Mouse (Mus musculus) fibroblast of lung, adult 2 months (primary cell): ENCODE results near the gene Agbl1.

Source experiments
- DNase-seq: peaks from one replicate; pipeline ENCODE4 v3.0.0-alpha.2; 2011; ENCODE audit warnings: low read depth

Agbl1 gene

DNA sequence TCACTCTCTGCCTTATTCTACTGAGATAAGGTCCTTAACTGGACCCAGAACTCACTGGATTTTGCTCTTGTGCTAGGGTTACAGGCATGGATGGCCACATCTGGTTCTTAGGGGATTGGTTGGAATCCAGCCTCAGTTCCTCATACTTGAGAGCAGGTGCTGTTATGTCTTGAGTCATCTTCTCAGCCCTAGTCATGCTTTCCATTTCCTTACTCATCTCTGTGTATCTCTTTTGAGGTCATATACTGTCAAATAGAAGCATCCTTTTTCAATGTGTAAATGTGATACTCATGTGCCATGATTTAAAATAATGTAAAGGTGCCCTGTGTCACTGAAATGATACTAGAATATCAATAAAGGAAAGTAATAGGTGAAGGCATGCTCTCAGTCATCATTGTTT, 705.5 kb downstream of the Agbl1 start:
- DNase-seq: no peak

DNA sequence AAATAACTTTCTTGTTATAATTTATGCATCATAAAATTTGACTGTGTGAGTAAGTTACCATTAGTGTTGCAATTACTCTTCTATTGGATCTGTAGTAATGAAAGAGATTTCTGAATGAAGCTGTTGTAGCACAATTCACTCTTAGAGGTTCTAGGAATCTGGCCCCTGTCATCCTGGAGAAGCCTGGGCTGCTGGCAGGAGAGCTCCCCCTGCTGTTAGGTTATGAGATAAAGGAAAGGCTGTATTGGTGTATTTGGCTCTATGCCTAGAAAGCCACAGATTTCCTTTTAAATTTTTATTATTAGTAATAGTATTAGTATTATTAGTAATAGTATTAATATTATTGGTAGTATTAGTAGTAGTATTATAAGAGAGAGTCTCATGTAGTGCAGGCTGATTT, 711.8 kb downstream of the Agbl1 start:
- DNase-seq: no peak

DNA sequence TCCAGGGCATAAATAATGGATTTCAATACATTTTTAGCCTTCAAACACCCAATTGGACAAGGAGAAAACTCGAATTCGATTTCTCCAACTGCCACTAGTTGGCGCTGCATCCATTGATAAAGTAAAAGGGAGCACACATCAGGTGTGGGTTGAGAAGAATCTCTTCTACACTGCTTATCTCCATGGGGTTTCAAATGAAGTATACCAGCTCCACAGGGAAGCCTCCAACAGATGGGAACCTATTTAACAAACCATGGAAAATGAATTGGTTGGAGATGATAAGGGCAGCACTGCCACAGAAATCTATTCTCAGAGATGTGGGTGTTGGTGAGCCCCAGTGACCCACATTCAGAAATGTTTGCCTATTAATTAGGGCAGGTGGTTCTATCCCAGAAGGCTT, 741.6 kb downstream of the Agbl1 start:
- DNase-seq: no peak

DNA sequence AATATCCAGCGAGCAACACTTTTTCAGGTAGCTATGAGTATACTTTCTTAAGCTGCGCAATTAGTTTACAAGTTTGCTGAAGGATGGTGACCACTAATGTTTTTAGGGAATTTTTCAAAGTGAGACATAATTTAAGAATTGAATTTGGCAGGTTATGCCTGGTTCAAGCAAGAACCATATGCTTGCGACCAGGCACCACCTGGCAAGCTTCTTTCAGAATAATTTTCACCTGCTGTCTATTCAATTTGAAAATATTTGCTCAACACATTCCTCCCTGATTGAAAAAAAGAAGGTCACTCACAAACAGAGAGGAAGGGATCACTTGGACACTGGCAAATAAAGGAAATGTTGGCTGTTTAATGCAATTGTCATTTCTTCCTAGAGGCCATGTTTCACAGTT, 779.9 kb downstream of the Agbl1 start:
- DNase-seq: no peak

DNA sequence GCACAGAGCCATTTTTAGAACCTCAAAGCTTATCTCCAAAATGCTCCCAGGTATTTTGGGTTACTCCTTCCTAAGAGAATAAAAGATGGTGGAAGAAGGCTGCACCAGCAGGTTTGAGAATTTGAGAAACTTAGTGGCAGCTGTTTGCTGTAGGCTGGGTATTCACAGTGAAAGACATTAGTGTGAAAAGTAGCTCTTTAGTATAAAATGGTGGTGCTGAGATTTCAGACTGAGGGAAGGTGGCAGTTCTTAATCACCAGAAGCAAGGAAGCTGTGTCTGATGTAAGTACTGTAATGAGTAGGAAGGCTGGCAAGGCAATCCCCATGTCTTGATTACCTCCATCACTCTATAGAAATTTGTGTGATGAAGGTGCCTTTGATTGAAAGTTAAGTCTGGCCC, 799.3 kb downstream of the Agbl1 start:
- no peak for DNase-seq

DNA sequence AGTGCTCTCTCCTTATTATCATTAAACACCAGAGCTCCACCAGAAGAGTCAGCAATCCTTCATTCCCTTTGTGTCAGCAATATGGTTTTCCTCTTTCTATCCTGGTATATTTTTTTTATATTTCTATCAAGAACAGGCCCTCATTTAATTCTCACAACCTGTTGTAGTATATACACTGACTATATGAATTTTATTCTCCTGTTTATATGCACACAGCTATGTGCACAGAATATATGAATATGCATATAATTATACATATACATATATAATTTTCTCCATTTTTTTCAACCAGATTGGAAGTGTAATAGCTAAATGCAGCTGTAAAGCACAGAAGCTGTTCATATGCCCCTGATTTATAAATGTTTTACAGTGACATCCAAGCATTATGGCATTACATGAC, 846.3 kb downstream of the Agbl1 start:
- no peak for DNase-seq

DNA sequence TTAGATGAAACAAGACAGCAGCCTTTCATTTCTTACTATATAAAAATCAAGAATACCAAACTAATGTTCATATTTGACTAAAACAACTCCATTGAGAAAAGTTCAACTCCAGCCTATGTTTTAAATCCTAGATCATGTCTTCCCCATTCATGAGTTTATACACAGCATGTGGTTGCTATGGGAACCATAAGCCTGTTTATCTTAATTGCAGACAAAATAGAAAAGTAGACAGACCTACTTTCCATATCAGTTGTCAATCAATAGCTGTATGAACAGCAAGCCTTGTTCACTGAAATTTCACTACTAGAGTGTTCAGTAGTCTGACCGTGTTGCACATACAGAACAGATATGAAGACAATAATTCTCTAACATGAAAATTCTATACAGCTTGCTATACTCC, 857.6 kb downstream of the Agbl1 start:
- DNase-seq: no peak

DNA sequence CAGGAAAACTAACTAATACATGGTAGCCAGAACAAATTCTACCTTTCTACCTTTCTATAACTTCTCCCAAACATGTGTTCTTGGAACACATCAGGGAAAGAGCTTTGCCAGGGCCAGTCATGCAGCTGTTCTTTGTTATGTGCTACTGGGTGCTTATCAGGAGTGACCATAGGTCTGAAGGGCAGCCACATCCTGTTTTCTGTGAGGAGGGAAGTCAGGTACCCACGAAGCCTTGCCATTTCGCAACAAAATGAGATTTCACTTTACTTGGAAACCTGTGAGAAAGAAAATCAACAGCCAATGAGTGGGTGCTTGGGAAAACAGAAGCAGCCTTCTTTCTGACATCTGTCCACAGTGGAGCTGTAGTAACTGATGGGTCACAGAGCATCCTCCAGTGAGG, 865.5 kb downstream of the Agbl1 start:
- no peak for DNase-seq

DNA sequence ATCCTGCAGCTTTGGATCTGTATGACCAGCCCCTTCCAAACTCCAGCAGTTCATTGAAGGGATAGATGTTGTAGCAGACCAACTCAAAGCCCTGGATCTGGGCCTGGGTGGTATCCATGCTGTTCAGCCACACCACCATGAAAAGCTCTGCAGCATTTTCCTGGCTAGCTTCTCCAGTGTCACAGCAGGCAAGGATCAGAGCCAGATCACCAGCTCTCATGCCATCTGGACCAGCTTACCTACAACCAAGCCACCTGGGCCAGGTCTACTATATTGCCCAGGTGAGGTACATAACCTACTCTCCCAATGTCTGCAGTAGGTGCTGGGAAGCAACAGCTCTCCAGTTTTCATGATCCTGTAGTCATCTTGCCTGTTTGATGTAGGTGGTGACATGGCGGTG, 884.3 kb downstream of the Agbl1 start:
- no peak for DNase-seq

DNA sequence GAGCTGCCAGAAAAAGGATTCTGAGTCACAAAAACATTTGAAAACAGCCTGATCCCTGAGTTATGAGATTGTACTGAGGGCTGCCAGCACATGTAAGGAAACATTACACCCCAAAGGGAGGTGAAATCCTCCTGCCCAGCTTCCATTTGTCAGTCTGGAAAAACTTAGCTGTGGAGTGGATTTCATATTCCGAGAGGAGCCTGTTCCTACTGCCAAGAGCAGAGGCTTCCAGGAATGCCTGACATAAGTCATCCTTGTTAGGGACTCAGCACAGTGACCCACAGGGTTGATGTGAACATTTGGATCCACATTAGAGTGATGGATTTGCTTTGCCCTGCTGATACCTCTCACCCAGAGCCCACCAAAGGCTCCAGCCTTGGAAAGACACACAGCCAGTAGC, 899.4 kb downstream of the Agbl1 start:
- DNase-seq: no peak

DNA sequence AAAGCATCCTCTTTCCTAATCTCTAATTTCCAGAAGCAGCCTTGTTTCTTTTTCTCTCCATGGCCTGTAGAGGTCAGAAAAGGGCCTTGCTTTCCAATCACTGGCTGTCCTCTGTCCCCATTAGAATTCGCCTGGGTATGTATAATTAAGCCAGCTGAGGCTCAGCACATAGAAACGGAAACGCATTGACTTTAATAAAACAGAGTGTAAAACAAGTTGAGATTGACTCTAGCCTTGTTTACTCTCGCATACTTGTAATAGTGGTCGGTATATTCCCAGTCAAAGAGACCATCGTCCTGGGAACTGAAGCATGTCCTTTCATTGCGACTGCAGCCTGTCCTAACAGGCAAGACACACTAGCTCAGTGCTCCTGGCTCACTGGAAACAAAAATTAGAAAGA, 902.3 kb downstream of the Agbl1 start:
- DNase-seq: no peak

DNA sequence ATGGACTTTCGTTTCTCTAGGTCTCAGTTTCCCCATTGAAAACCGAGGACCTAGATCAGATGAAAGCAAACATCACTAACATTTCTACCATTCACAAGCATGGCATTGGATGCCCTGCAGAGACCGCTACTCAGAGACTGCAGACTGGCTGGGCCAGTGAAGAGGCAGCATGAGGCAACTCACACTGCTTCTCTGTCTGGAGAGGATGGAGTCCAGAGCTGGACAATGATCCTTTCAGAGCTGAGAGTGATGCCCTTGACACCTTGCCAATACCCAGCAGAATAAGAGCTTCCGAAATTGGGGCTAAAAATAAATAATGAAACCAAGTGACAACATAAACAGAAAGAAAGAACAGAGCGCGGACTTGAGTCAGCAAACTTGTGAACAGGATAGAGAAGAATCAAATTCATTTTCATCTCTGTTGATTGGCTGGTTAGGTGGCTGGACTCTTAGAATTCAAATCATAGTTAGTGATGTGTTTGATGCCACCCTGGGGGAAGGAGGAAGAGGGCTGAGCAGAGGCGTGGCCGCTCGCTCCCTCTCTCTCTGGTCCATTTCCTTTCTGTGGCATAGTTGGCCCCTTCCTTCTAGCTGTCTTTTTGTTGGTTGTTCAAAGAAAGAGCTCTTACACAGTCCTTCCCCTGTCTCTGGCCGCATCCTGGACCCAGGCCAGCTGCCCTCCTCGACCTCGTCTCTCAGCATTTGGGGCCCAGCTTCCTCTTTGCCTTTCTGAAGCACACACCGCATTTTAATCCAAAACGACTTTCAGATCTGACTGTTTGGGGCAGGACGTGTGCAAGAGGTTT, 903.1 kb downstream of the Agbl1 start:
- DNase-seq: no peak

DNA sequence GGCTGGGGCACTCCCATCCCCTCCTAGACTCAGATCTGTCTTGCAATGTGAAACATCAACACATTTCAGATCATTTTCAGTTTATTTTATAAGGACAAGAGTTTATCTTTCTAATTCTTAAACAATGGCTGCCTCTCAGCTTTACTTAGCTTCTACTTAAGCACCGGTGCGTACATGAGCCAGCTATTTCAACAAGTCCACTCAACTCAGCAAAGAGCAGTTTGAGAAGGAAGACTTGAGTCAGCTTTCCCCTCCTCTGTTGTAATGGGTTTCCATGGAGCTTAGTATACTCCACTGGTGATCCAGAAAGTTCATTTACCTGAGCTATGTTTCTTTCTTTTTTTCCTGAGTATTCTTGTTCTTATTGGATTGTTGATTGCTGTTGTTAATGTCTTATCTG, 905.2 kb downstream of the Agbl1 start:
- DNase-seq: no peak

DNA sequence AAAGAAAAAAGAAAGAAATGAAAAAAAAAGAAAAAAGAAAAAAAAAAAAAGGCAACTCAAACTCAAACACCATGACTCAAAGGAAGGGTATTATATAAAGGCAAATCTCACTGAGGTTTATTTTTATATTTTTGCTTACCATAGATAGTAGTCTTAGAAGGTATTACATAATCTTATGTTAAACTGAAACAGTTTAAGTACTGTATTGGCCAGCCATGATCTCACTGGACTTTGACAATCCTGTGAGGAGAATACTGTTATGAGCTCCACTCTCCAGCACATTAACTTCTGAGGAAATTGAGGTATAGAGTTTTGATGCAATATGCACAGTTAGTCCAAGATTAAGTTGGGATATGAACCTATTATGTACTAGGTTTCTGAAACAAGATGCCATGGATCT, 909.0 kb downstream of the Agbl1 start:
- no peak for DNase-seq

DNA sequence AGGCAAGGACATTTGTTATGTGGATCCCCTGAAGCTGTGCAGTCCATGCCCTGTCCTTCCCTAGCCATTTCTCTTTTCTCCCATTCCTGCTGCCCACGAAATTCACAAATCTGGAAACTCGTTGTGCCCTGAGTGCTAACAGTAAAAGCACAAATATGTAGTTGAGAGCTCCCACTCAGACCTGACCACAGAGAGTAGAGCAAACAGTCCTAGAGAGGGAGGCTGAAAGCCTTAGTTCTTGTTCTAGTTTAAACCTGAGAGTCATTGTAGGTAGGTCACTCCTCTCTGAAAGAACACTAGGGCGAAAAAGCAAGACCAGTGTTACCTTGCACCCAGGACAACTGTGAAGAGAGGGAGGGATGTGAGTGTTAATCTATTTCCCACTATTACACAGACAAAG, 917.8 kb downstream of the Agbl1 start:
- no peak for DNase-seq

DNA sequence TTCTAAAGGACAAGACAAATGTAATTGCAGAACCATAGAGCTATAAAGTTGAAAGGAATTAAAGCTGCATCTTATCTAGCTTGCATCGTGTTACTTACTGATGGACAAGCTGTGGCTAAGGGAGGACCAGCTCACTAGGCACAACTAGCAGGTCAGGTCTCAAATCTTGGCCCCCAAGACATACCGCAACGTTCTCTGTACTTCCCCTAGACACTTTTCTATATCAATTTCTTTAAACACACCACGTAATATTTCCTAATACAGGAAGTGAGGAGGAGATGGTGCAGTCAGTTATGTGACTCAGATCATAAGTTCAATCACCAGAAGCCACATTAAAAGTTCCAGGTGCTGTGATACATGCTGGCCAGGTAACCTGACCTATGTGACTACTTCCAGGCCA, 919.1 kb downstream of the Agbl1 start:
- DNase-seq: no peak

DNA sequence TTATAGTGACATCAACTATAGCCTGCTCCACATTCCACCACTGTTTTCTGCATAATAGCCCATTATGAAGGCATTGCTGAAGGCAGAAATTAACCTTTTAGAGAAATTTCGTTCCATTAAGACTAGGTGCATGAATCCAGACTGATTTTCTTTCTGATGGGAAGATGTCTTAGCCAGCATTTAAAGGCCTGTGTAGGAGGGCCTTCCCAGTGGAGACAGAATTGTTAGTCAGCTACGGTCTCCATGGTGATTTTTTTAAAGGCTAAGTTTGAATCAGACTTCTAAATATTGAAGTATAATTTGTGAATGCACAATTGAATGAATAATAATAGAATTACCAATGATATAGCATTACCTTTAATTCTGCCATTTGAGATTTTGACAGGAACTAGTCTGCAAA, 920.2 kb downstream of the Agbl1 start:
- DNase-seq: no peak

DNA sequence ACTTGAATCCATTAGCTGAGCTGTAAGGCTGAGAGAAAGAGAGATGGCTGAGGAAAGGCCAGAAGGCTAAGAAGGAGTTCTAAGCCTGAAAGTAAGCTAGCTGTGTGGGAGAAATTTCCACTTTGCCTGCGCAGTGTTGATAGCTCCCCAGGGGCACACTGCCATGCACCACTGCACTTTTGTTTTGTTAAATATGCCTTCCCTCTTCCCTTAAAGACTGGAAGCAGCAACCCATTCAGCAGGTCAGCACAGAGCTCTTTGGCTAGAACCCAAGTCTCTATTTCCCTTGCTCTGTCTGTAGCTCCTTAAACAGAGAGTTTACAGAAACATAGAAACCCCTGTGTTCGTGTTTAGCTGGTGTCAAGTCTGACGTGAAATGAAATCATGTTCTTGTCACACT, 922.7 kb downstream of the Agbl1 start:
- DNase-seq: no peak

DNA sequence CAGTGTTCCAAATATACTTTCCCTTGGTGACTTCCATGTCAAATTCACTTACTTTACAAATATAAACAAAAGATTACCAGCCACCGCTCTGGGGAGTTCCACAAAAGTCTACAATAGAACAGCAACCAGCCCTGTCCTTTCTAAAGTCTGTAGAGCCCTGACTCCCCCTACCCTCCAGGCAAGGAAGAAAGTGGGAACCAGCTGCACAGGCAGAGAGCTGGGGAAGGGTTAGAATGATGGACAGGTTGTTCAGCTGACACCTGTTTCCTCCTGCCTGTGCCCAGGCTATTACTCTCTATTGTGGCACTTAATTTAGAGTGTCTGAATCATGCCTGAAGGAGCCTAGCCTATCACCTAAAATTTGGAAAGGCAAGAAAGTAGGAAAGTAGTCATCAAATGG, 923.2 kb downstream of the Agbl1 start:
- DNase-seq: no peak

DNA sequence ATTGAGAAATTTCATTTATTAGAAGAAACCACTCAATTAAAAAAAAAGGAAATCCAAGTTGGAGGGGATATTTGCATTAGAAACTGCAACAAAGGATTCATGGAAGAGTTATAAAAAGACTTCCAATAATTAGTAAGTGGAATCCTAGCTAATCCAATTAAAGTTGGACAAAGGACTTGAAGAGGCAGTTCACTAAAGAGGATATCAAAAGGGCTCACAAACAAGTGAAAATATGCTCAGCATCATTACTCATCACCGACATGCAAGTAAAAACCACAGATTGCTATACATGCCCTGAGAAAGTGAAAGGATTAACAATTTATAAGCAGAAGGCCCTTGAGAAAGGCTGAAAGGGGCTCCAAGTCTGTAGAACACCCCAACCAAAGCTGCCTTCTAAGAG, 935.2 kb downstream of the Agbl1 start:
- no peak for DNase-seq
